Mouse (Mus musculus): ENCODE measurements around the gene Sbk2. TPM values are rescaled to one million over a fixed set of nuclear protein-coding genes. Genes with fewer than 3 reads are reported as not detected.

The Sbk2 gene
- polyA plus RNA-seq (2017; shearing (Covaris generic)), result 0.17 TPM

DNA sequence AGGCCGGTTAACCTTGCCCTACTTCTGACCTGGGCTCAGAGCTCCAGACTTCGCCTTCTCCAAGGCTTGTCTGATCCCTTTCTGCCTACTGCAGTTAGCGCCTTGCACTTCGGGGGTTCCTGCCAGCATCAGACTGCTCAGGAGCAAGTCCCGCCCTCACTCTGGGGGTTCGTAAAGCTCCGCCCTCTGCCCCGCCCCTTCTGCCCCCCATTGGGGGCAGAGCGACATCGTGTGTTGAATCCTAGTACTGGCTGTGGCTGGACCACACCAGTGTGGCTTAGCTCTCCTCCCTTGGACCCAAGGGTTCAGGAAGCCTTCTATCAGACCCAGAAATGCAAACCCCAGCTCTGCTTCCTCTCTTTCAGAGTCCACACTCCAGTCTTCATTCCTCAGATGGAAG, at the start of gene Sbk2:
Sbk2 (minus strand) TSS at position 135 of the 400 bp plus-strand sequence.

DNA sequence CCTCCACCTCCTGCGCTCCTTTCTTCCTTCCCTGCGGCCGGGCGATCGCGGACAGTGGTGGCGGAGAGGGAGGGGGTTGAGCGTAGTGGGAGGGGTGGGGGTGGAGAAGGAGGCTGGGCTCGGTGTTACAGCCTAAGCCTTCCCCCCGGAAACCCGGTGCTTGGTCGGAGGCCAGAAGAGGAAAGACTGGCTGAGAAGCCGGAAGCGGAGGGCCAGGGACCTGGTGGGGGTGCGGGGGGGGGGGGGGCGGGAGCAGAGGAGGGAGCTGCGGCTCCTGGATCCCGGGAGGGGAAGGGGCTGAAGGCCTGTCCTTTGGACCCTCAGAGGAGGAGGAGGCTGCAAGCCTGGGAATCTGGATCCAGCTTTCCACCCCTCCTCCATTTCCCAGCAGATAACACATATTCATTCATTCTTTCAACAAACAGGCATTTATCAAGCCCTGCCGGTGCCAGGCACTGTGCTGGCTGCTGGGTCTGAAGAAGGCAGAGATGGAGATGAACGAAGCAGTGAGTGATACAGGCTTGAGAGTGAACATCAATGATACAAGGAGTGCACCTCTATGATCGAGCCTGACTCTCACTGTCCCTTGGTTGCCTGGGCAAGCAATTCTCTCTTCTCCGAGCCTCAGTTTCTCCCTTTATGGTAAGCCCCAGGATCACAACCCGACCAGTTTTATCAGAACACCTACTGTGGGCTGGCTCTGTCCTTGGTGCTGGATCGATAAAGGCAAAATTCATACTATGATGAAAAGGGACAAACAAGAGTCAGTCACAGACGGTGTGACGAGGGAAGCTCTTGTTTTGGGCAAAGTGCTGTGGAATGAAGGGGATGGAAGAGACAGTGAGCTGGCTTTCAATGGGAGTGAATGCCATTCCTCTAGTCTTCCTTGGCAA, 32.0 kb upstream of the Sbk2 start, which contains the start of gene Zfp579:
Zfp579 (minus strand) TSS at position 156 of the 893 bp plus-strand sequence.

DNA sequence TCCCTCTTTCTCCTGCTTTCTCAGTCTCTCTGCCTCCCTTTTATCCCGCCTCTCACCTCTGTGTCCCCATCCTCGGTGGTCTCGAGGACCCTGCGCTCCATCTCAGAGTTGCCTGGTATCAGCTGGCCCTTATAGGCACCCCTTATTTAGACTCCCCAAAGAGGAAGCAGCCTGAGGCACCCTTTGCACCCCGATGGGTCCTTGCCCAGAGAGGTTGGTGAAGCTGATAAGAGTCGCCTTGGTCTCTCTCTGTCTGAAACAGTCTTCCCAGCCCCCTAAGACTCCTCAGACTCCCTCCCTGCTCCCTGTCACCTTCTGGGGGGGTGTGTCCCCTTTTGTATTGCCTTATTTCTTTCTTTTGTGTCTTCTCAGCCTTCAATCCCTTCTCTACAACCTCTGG, 6.9 kb upstream of the Sbk2 start, which contains the start of gene Sbk3:
Sbk3 (minus strand) TSS at position 101 of the 400 bp plus-strand sequence.

DNA sequence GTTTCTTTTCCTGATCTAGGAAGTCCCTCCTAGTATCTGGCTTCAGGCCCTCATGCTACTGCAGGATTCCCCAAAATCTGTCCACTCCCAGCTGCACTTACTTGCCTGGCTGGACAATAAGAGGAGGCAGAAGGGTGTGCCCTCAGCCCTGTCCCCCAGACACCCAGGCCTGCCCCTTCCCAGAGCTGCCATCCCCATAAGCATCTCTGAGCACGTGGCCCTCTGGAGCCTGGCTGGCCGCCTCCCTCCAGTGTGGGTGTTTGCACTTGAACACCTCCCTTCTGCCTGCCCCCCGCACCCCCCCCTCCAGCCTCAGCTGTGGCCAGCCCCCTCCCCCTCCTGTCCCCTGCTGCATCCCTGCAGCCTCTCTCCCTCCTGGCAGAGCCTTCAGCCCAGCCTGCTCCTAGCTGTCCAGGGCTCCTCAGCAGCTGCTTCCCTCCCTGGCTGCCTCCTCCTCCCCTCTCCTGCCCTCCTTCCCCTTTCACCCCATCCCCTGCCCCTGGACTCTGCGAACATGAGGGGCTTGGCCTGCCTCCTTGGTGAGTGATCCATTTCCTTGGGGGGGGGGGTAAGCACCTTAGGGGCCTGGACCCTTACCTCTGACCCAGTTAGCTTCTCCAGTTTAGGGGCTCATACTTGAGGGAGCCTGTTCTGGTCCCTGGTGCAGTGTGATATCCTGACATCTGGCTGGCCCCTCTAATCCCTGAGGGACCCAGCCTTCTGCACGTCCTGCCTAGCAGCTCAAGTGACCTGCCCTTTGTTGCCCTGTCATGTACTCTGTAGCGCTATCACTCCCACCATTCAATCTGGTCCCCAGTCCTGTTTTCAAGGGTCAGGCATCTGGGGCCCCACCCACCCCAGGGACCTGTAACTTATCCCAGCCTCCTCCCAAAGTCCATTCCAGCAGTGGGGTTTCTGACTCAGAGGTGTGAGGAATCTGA, 38.5 kb downstream of the Sbk2 start, which contains the start of gene Ssc5d:
Ssc5d (plus strand) TSS at position 345 of the 941 bp plus-strand sequence.

DNA sequence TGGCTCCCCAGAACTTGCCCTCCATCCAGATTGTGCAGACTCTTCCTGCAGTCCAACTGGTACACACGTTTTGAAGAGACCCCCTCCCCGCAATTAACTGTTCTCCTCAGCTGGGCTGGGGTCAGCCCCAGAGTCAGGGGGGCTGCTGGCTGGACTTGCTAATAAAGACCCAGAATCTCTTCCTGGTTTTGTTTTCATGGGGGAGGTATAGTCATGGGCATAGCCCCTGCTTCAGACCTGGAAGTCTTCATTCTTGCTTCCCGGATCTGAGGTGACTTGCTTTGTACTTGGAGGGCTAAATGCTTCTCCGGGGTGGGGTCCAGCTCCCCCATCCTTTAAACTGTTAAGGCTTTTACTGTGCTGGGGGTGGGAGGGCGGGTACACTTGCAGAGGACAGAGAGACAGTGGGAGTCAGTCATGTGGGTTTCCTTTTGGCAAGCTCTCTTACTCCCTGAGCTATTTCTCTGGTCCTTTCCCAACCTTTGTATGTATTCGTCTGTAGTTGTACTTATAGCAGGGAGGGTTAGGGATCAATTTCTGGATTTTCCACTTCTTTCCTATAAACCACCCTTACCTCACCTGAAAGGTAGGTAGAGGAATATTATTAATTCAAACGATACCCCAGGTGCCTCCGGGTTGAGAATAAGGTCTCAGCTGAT, 42.3 kb downstream of the Sbk2 start, which contains the start of gene Nat14:
Nat14 (plus strand) TSS at position 205 of the 659 bp plus-strand sequence.

DNA sequence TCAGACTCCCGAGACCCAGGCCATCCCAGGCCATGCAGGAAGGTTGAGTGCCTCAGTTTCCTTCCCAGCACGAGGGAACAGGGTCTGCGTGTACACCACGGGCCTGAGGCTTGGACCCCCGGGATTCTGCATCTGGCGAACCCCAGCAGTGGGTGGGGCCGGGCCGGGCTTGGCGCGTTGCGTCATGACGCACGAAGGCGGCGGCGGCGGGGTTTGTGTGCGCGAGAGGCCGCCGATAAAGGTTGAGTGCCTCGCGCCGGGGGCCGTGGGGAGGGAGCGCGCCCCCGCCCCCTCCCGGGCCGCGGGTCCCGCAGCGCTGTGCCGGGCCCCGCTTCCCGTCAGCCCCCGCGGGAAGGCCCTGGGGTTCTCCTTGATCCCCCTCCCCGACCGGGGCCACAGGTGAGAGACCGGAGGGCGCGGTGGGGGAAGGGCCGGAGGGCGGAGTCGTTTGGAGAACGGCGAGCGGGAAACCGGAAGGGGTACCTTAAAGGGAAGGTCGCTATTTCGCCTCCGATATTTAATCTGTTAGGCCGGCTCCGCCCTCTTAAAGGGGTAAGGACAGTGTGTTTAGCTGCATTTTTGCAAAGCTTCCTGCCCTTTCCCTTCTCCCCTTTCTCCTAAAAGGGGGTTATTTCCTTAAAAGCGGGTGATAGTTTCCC, 49.1 kb downstream of the Sbk2 start, which contains the start of gene Zfp628:
Zfp628 (plus strand) TSS at position 211 of the 659 bp plus-strand sequence.

DNA sequence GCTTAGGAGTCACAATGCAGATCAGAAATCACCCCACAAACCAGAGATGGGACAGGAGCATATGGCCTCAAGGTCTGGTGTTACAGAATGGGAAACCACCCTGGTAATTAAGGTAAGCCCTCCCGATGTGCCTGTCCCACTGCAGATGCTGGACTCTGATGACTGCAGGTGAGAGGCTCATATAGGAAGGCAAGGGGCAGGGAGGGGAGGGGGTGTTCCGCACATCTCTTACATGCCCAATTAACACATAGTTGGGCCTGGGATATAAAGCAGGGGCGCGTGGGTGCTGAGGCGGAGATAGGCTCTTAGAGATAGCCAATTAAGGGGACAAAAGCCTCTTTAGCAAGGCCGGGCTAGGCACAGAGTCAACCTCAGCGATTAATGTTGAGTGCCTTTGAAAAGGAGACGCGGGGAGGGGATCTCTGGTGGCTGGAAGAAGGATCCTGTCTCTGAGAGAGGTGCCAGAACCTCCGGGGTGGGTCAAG, 57.7 kb downstream of the Sbk2 start, which contains the start of gene Gm36210:
Gm36210 (minus strand) TSS at position 51 of the 485 bp plus-strand sequence.

Other genes starting within 250 kb of the Sbk2 start
- 0.13 TPM for gene Tmem150b, start 239.2 kb downstream of the Sbk2 start, polyA plus RNA-seq (2017; shearing (Covaris generic))
- gene Kmt5c, start 224.3 kb downstream of the Sbk2 start, polyA plus RNA-seq (2017; shearing (Covaris generic)), result 52.5 TPM
- 3.0 TPM for gene Cox6b2, start 211.3 kb downstream of the Sbk2 start, polyA plus RNA-seq (2017; shearing (Covaris generic))
- not detected for gene Fam71e2, start 193.1 kb downstream of the Sbk2 start, polyA plus RNA-seq (2017; shearing (Covaris generic))
- not detected for gene Il11, start 181.5 kb downstream of the Sbk2 start, polyA plus RNA-seq (2017; shearing (Covaris generic))
- gene Tmem190, start 181.5 kb downstream of the Sbk2 start, polyA plus RNA-seq (2017; shearing (Covaris generic)), result not detected
- gene Tmem238, start 174.8 kb downstream of the Sbk2 start, polyA plus RNA-seq (2017; shearing (Covaris generic)), result 0.45 TPM
- gene Rpl28, start 171.5 kb downstream of the Sbk2 start, polyA plus RNA-seq (2017; shearing (Covaris generic)), result 275 TPM
- gene Ube2s, start 151.8 kb downstream of the Sbk2 start, polyA plus RNA-seq (2017; shearing (Covaris generic)), result 111 TPM
- gene Shisa7, start 119.7 kb downstream of the Sbk2 start, polyA plus RNA-seq (2017; shearing (Covaris generic)), result not detected
- gene Isoc2b, start 94.1 kb downstream of the Sbk2 start, polyA plus RNA-seq (2017; shearing (Covaris generic)), result 46.1 TPM
- gene Isoc2a, start 87.3 kb downstream of the Sbk2 start, polyA plus RNA-seq (2017; shearing (Covaris generic)), result 0.68 TPM
- gene Gm36210, start 57.9 kb downstream of the Sbk2 start, polyA plus RNA-seq (2017; shearing (Covaris generic)), result not detected
- 0.94 TPM for gene Zfp628, start 49.2 kb downstream of the Sbk2 start, polyA plus RNA-seq (2017; shearing (Covaris generic))
- 1.9 TPM for gene Nat14, start 42.4 kb downstream of the Sbk2 start, polyA plus RNA-seq (2017; shearing (Covaris generic))
- not detected for gene Ssc5d, start 38.6 kb downstream of the Sbk2 start, polyA plus RNA-seq (2017; shearing (Covaris generic))
- not detected for gene Sbk3, start 6.8 kb upstream of the Sbk2 start, polyA plus RNA-seq (2017; shearing (Covaris generic))
- gene Zfp579, start 31.8 kb upstream of the Sbk2 start, polyA plus RNA-seq (2017; shearing (Covaris generic)), result 17.6 TPM
- 36.2 TPM for gene Zfp524, start 50.0 kb upstream of the Sbk2 start, polyA plus RNA-seq (2017; shearing (Covaris generic))
- gene Fiz1, start 50.3 kb upstream of the Sbk2 start, polyA plus RNA-seq (2017; shearing (Covaris generic)), result 45.0 TPM
- gene Gm44973, start 51.1 kb upstream of the Sbk2 start, polyA plus RNA-seq (2017; shearing (Covaris generic)), result 10.5 TPM
- gene Zfp865, start 56.0 kb upstream of the Sbk2 start, polyA plus RNA-seq (2017; shearing (Covaris generic)), result 12.2 TPM
- not detected for gene Ccdc106, start 56.1 kb upstream of the Sbk2 start, polyA plus RNA-seq (2017; shearing (Covaris generic))
- gene 4632433K11Rik, start 69.7 kb upstream of the Sbk2 start, polyA plus RNA-seq (2017; shearing (Covaris generic)), result not detected
- 4.6 TPM for gene Zfp784, start 74.0 kb upstream of the Sbk2 start, polyA plus RNA-seq (2017; shearing (Covaris generic))
- 2.0 TPM for gene Zfp580, start 87.1 kb upstream of the Sbk2 start, polyA plus RNA-seq (2017; shearing (Covaris generic))
- gene U2af2, start 97.7 kb upstream of the Sbk2 start, polyA plus RNA-seq (2017; shearing (Covaris generic)), result 109 TPM
- 12.8 TPM for gene Epn1, start 115.8 kb upstream of the Sbk2 start, polyA plus RNA-seq (2017; shearing (Covaris generic))
- not detected for gene Rfpl4, start 152.5 kb upstream of the Sbk2 start, polyA plus RNA-seq (2017; shearing (Covaris generic))
- gene Rasl2-9, start 161.5 kb upstream of the Sbk2 start, polyA plus RNA-seq (2017; shearing (Covaris generic)), result not detected
- 0.12 TPM for gene Vmn1r55, start 185.3 kb upstream of the Sbk2 start, polyA plus RNA-seq (2017; shearing (Covaris generic))
- not detected for gene Vmn1r56, start 232.3 kb upstream of the Sbk2 start, polyA plus RNA-seq (2017; shearing (Covaris generic))